Comparison of ENCODE assay signal across 18 mouse cellular contexts in the genomic region with DNA sequence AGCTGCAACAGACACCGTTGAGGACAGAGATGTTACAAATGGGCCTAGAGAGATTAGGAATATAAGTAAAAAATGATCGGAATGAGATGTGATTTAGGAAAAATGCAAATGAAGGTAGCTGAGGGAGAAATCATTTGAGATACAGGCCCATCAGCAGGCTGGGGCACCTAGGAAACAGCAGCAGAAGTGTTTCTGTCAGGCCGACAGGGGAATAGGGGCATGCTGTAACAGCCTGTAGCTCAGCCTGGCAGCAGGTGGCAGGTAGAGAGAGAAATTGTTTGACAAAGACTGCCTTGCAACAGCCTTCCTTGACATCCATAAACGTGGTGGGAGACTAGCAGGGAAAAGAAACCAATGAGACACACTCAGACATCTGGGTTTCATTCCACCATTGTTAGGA.
"Had no signal": no experiment of that assay in that cellular context is flagged by ENCODE, and none has a peak within 500 bp of the region (broad histone marks: within the 10 kb centered on the region; RNA-seq: fewer than 3 reads in every experiment).

No protein-coding gene starts in this region.

- H3K9me3 ChIP-seq: lung, embryonic 15.5 days; midbrain, embryonic 13.5 days; midbrain, embryonic 15.5 days; neural tube, embryonic 13.5 days; stomach, embryonic 15.5 days had no signal

- H3K4me3 ChIP-seq: lung, embryonic 15.5 days; megakaryocyte, embryonic 14.5 days; midbrain, embryonic 13.5 days; midbrain, embryonic 15.5 days; neural tube, embryonic 13.5 days; stomach, embryonic 15.5 days had no signal

- H3K36me3 ChIP-seq: lung, embryonic 15.5 days; midbrain, embryonic 13.5 days; midbrain, embryonic 15.5 days; neural tube, embryonic 13.5 days; stomach, embryonic 15.5 days had no signal

- H3K27me3 ChIP-seq: lung, embryonic 15.5 days; midbrain, embryonic 13.5 days; midbrain, embryonic 15.5 days; neural tube, embryonic 13.5 days; stomach, embryonic 15.5 days had no signal

- H3K9ac ChIP-seq: liver, postnatal 0 days; lung, embryonic 15.5 days; midbrain, embryonic 13.5 days; midbrain, embryonic 15.5 days; neural tube, embryonic 13.5 days; stomach, embryonic 15.5 days had no signal

- DNase-seq: liver, postnatal 0 days; lung, adult 2 months; lung, postnatal 14 days; lung, postnatal 36 days; right cerebral cortex, postnatal 14 days; thymus, adult 2 months; thymus, postnatal 25 days; thymus, postnatal 4 days had no signal

- ATAC-seq: liver, postnatal 0 days; lung, postnatal 0 days; midbrain, embryonic 13.5 days; midbrain, embryonic 15.5 days had no signal

- H3K4me1 ChIP-seq: lung, embryonic 15.5 days; megakaryocyte, embryonic 14.5 days; midbrain, embryonic 13.5 days; midbrain, embryonic 15.5 days; stomach, embryonic 15.5 days had no signal

- H3K4me2 ChIP-seq: lung, embryonic 15.5 days; midbrain, embryonic 11.5 days; midbrain, embryonic 13.5 days; midbrain, embryonic 15.5 days; neural tube, embryonic 13.5 days; stomach, embryonic 15.5 days had no signal

- H3K27ac ChIP-seq: lung, embryonic 15.5 days; macrophage; midbrain, embryonic 13.5 days; neural tube, embryonic 13.5 days; stomach, embryonic 15.5 days; stomach, postnatal 0 days had no signal
